Mouse (Mus musculus) small intestine, adult 2 months (tissue): ENCODE measurements around the gene Gpr137b.
"Not testable (repeated sequence)": the region's sequence is repeated elsewhere in the genome, so short reads cannot be mapped to it uniquely, and the experiment has no call there.

Source experiments
- CTCF ChIP-seq: fragments of 200-500 bp; IDR thresholded peaks from 2 replicates; pipeline ENCODE4 v1.5.1; 2012; ENCODE audit warnings: low read depth, mild to moderate bottlenecking, control low read depth, inconsistent platforms, low read length, moderate library complexity, mixed read lengths; ENCODE audit not compliant: insufficient replicate concordance, insufficient read length; ENCODE audit errors: extremely low read depth
- POLR2A ChIP-seq: fragments of 200-500 bp; IDR thresholded peaks from 2 replicates; pipeline ENCODE4 v1.6.1; 2012; ENCODE audit warnings: low read depth, mild to moderate bottlenecking, control low read depth, inconsistent platforms, low read length, moderate library complexity

- not testable (repeated sequence) for TF ChIP-seq CTCF, POLR2A
Measured at GRCm38 (mm10) chr13:13394096-13394395, 232 bp upstream of the Gpr137b start.
